Mouse (Mus musculus) retina, postnatal 1 day (tissue): ENCODE data around the gene Klk1b9.
A peak's percentile ranks its signal among the peaks of the same experiment; 100 is the strongest.
"Not testable (repeated sequence)": the region's sequence is repeated elsewhere in the genome, so short reads cannot be mapped to it uniquely, and the experiment has no call there.

Experiments used
- DNase-seq: peaks from one replicate; pipeline ENCODE4 v3.0.0-alpha.2; 2012

Klk1b9 gene

GRCm38 (mm10) chr7:43975761-43976160, at the start of gene Klk1b9:
Klk1b9 (plus strand) TSS chr7:43976061.
- DNase-seq, result not testable (repeated sequence)

GRCm38 (mm10) chr7:43928521-43928920, 47.3 kb upstream of the Klk1b9 start:
- DNase-seq, result peak; percentile 45

- DNase-seq, result no peak
Observed at GRCm38 (mm10) chr7:43932337-43932736, 43.5 kb upstream of the Klk1b9 start.

- DNase-seq, result no peak
Observed at GRCm38 (mm10) chr7:43933440-43933839, 42.4 kb upstream of the Klk1b9 start, which contains the start of gene Klk15. Klk15 (plus strand) TSS chr7:43933740.

GRCm38 (mm10) chr7:43934747-43935146, 41.1 kb upstream of the Klk1b9 start:
- no peak for DNase-seq

GRCm38 (mm10) chr7:43936551-43936950, 39.3 kb upstream of the Klk1b9 start:
- no peak for DNase-seq

- not testable (repeated sequence) for DNase-seq
Observed at GRCm38 (mm10) chr7:43942293-43942692, 33.6 kb upstream of the Klk1b9 start.

- DNase-seq, result no peak
Observed at GRCm38 (mm10) chr7:43944727-43945264, 31.1 kb upstream of the Klk1b9 start.

- no peak for DNase-seq
Observed at GRCm38 (mm10) chr7:43950364-43950763, 25.5 kb upstream of the Klk1b9 start, which contains the start of gene Klk1b8. Klk1b8 (plus strand) TSS chr7:43950664.

GRCm38 (mm10) chr7:43952703-43953102, 23.2 kb upstream of the Klk1b9 start:
- DNase-seq, result no peak

GRCm38 (mm10) chr7:43966451-43966850, 9.4 kb upstream of the Klk1b9 start, which contains the start of gene Klk1b1:
Klk1b1 (plus strand) TSS chr7:43966751.
- DNase-seq, result no peak

GRCm38 (mm10) chr7:43967058-43967457, 8.8 kb upstream of the Klk1b9 start:
- DNase-seq, result no peak

- DNase-seq, result no peak
Observed at GRCm38 (mm10) chr7:43967612-43968011, 8.2 kb upstream of the Klk1b9 start.

GRCm38 (mm10) chr7:43985657-43986056, 9.8 kb downstream of the Klk1b9 start:
- no peak for DNase-seq

GRCm38 (mm10) chr7:43994821-43995220, 19.0 kb downstream of the Klk1b9 start:
- DNase-seq, result not testable (repeated sequence)

GRCm38 (mm10) chr7:43995577-43995976, 19.7 kb downstream of the Klk1b9 start, which contains the start of gene Klk1b11:
Klk1b11 (plus strand) TSS chr7:43995877.
- DNase-seq, result not testable (repeated sequence)

GRCm38 (mm10) chr7:44004847-44005246, 29.0 kb downstream of the Klk1b9 start:
- no peak for DNase-seq

- not testable (repeated sequence) for DNase-seq
Observed at GRCm38 (mm10) chr7:44011868-44012267, 36.0 kb downstream of the Klk1b9 start, which contains the start of gene Klk1b26. Klk1b26 (plus strand) TSS chr7:44012168.

GRCm38 (mm10) chr7:44014666-44015065, 38.8 kb downstream of the Klk1b9 start:
- DNase-seq, result not testable (repeated sequence)

- DNase-seq, result no peak
Observed at GRCm38 (mm10) chr7:44015071-44015470, 39.2 kb downstream of the Klk1b9 start.
